Mouse (Mus musculus): ENCODE measurements around the gene Rarg. TPM values are rescaled to one million over a fixed set of nuclear protein-coding genes. Genes with fewer than 3 reads are reported as not detected.

Gene Rarg
- polyA plus RNA-seq, 1 experiment: 2.6 TPM

DNA sequence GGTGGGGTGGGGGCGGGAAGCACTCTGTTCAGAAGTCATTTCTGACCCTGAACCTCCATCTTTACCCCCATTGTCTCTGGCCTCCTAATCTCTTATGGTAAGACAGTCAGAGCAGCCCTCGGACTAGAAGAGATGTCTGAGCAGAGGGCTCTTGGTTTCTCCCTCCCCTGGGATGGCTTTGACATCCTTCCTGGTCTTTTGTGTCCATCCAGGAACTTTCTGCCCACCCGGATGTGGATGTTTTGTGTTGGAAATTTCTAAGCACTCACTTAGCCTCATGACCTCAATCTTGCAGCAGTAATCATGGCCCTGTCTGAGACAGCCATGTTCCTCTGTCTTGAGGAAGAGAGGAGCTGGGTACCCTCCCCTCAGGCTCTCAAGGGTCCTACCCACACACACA, 14.1 kb upstream of the Rarg start:
- no peaks in the 10 kb centered on the region for H3K36me3 ChIP-seq (ENCODE audit: control insufficient read depth, insufficient read depth, low read length)
- TF ChIP-seq CTCF (IDR thresholded peaks at IDR 0.05; ENCODE audit: control insufficient read depth, insufficient read depth, insufficient replicate concordance, low read depth, low read length): no peak
- no peak for TF ChIP-seq POLR2A (IDR thresholded peaks at IDR 0.05; ENCODE audit: control insufficient read depth, low read depth, low read length)
- no peak overlapping the region for H3K27ac ChIP-seq (ENCODE audit: control insufficient read depth, insufficient read depth, low read depth, low read length)
- no peaks in the 10 kb centered on the region for H3K27me3 ChIP-seq (ENCODE audit: control insufficient read depth, insufficient read depth, low read length)
- no peak overlapping the region for H3K4me3 ChIP-seq (ENCODE audit: control insufficient read depth, low read depth, low read length)
- H3K4me1 ChIP-seq (ENCODE audit: control insufficient read depth, insufficient read depth, low read length): peaks cover 2% of the 10 kb centered on the region

DNA sequence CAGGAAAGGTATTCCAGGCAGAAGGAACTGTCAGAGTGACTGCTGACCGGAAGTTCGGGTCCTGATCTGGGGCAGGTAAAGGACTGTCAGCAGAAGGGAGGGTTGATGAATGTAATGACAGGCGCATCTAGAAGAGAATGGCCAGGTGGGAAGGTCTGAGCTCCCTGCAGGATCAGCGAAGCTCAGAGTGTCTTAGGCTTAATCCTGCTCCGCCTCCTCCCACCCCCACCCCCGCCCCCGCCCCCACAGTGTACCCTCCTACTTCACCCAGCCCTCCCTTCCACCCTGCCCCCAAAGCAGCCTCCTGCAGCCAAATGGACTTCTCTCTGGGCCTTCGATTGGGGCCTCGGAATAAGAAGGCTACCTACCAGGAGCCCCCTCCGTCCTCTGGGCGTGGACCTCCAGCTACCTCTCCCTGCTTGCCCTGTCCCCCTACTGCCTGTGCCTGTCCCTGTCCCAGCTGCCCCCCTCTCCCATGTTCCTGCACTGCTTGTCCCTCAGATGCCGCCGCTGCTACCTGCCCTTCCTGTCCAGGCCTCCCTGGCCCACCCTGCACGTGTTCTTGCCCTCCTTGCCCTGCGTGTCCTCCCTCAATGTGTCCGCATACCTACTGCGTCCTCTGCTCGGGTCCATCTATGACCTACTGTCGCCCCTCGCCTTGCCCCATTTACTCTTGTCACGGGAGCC, 13.1 kb upstream of the Rarg start, which contains the start of gene Gm9918:
TSS of gene Gm9918 (plus strand) at position 290 of the 687 bp plus-strand sequence.
- peak within 1 kb of the TSS; percentile 2 for H3K4me3 ChIP-seq (ENCODE audit: control insufficient read depth, low read depth, low read length)
- H3K27me3 ChIP-seq (ENCODE audit: control insufficient read depth, insufficient read depth, low read length): no peaks in the 10 kb centered on the region
- TF ChIP-seq CTCF (IDR thresholded peaks at IDR 0.05; ENCODE audit: control insufficient read depth, insufficient read depth, insufficient replicate concordance, low read depth, low read length): no peak
- no peak for TF ChIP-seq POLR2A (IDR thresholded peaks at IDR 0.05; ENCODE audit: control insufficient read depth, low read depth, low read length)
- no peaks in the 10 kb centered on the region for H3K36me3 ChIP-seq (ENCODE audit: control insufficient read depth, insufficient read depth, low read length)
- H3K27ac ChIP-seq (ENCODE audit: control insufficient read depth, insufficient read depth, low read depth, low read length): no peak within 1 kb of the TSS
- peaks cover 2% of the 10 kb centered on the region for H3K4me1 ChIP-seq (ENCODE audit: control insufficient read depth, insufficient read depth, low read length)

DNA sequence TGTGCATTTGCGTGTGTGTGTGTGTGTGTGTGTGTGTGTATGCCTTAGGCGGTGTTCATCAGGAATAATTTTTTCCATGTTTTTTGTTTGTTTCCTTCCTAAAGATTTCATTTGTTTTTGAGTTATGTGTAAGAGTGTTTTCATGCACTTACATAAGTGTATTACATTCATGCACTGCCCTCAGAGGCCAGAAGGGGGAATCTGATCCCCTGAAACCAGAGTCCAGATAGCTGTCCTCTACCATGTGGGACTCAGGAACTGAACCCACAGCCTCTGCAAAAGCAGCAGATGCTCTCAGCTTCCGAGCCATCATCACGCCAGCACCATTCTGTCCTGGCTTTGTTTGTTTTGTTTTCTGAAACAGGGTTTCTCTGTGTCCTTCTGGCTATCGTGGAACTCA, 8.2 kb upstream of the Rarg start:
- peaks cover under 1% of the 10 kb centered on the region for H3K4me1 ChIP-seq (ENCODE audit: control insufficient read depth, insufficient read depth, low read length)
- H3K27me3 ChIP-seq (ENCODE audit: control insufficient read depth, insufficient read depth, low read length): no peaks in the 10 kb centered on the region
- H3K4me3 ChIP-seq (ENCODE audit: control insufficient read depth, low read depth, low read length): no peak overlapping the region
- TF ChIP-seq CTCF (IDR thresholded peaks at IDR 0.05; ENCODE audit: control insufficient read depth, insufficient read depth, insufficient replicate concordance, low read depth, low read length) (no peak), POLR2A (IDR thresholded peaks at IDR 0.05; ENCODE audit: control insufficient read depth, low read depth, low read length) (no peak)
- H3K36me3 ChIP-seq (ENCODE audit: control insufficient read depth, insufficient read depth, low read length): no peaks in the 10 kb centered on the region
- no peak overlapping the region for H3K27ac ChIP-seq (ENCODE audit: control insufficient read depth, insufficient read depth, low read depth, low read length)

DNA sequence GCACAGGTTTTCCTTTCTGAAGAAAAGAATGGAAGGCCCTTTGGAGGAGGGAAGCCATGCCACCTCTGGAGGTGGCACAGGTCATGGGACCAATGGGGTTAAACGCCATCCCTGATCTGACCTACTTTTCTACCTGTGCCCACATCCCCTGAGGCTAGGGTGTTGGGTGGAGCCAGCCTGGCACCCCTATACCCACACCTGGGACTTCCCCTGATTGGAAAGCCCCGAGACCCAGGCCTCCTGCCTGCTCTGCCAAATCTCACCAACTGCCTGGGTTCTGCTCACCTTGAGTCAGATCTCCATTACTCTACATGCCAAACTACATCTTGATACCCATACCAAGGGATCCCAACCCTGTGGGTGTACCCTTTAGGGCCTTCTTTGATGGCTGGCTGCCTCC, 5.7 kb upstream of the Rarg start:
- Histone ChIP-seq H3K36me3 (ENCODE audit: control insufficient read depth, insufficient read depth, low read length) (no peaks in the 10 kb centered on the region), H3K27ac (ENCODE audit: control insufficient read depth, insufficient read depth, low read depth, low read length) (no peak overlapping the region), H3K27me3 (ENCODE audit: control insufficient read depth, insufficient read depth, low read length) (no peaks in the 10 kb centered on the region), H3K4me1 (ENCODE audit: control insufficient read depth, insufficient read depth, low read length) (peaks cover 6% of the 10 kb centered on the region), H3K4me3 (ENCODE audit: control insufficient read depth, low read depth, low read length) (peak overlapping the region; percentile 1; the same call in 1 of the 2 replicates)
- TF ChIP-seq POLR2A (IDR thresholded peaks at IDR 0.05; ENCODE audit: control insufficient read depth, low read depth, low read length) (no peak), CTCF (IDR thresholded peaks at IDR 0.05; ENCODE audit: control insufficient read depth, insufficient read depth, insufficient replicate concordance, low read depth, low read length) (no peak)

DNA sequence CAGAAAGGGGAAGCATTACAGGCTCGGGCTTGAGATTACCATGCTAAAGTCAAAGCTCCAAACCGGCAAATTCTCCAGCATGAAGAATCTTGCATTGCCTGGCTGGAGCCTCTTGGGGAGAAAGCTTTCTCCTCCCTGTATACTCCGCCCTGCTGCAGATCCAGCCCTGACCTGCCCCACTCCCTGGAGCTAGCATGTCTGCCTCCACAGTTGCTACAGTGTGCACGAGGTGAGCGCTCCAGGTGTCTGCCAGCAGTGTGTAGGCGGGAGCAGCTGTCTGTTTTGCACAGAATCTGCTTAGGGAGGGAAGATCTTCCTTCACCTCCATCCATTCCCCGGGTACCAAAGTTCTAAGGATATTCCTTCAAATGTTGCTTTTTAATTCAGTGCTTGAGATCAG, 5.3 kb upstream of the Rarg start:
- no peaks in the 10 kb centered on the region for H3K36me3 ChIP-seq (ENCODE audit: control insufficient read depth, insufficient read depth, low read length)
- H3K4me1 ChIP-seq (ENCODE audit: control insufficient read depth, insufficient read depth, low read length): peaks cover 6% of the 10 kb centered on the region
- TF ChIP-seq POLR2A (IDR thresholded peaks at IDR 0.05; ENCODE audit: control insufficient read depth, low read depth, low read length) (no peak), CTCF (IDR thresholded peaks at IDR 0.05; ENCODE audit: control insufficient read depth, insufficient read depth, insufficient replicate concordance, low read depth, low read length) (no peak)
- H3K27me3 ChIP-seq (ENCODE audit: control insufficient read depth, insufficient read depth, low read length): no peaks in the 10 kb centered on the region
- no peak overlapping the region for H3K4me3 ChIP-seq (ENCODE audit: control insufficient read depth, low read depth, low read length)
- no peak overlapping the region for H3K27ac ChIP-seq (ENCODE audit: control insufficient read depth, insufficient read depth, low read depth, low read length)

DNA sequence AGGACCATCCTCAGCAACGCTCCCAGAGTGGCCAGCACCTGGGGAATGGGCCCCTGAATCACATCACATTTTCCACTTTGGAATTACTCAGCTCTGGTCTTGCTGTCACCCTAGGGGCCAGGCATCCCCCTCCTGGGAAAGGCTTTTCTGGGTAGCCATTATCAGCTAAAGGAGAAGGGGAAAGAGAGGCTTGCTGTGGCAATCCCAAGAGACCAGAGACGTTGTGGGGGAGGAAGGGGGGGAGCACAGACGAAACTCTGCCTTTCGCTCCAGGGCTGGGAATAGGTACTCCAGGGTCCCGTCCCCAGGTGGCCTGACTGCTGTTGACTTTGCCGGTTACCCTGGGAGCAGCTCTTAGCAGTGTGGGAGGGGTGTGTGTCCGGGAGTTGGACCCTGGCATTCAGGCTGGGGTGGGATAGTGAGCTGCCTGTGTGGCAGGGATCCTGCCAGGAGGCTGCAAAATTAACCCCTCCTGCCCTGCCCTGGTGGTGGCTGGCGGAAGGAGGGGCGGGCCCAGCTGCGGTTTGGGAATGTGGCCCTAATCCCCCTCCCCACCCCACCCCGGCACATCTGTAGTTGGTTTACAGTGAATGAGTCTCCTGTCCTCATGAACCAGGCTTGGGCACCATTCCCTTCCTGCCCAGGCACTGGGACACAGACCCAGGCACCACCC, 1.4 kb upstream of the Rarg start:
- peaks cover 13% of the 10 kb centered on the region for H3K4me1 ChIP-seq (ENCODE audit: control insufficient read depth, insufficient read depth, low read length)
- H3K4me3 ChIP-seq (ENCODE audit: control insufficient read depth, low read depth, low read length): peak overlapping the region; percentile 62
- H3K27ac ChIP-seq (ENCODE audit: control insufficient read depth, insufficient read depth, low read depth, low read length): no peak overlapping the region
- no peak for TF ChIP-seq CTCF (IDR thresholded peaks at IDR 0.05; ENCODE audit: control insufficient read depth, insufficient read depth, insufficient replicate concordance, low read depth, low read length)
- no peaks in the 10 kb centered on the region for H3K27me3 ChIP-seq (ENCODE audit: control insufficient read depth, insufficient read depth, low read length)
- no peaks in the 10 kb centered on the region for H3K36me3 ChIP-seq (ENCODE audit: control insufficient read depth, insufficient read depth, low read length)

DNA sequence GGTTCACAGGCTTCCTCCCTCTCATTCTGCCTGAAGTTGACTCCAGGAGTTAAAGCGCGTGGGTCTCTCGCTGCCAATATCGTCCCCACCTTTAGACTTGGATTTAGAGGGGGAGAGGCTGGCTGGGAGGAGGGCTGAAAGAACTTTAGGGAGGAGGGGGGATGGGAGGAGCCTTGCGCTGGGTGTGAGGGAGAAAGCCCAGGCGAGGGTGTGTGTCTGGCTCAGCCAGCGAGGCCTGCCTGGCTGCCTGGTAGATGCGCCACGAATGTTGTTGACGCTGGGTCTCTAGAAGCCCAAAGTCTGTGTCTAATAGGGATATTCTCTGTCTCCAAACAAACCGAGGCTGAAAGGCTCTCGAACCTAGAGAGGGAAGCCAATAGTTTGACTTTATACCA, 756 bp upstream of the Rarg start:
- Histone ChIP-seq H3K27me3 (ENCODE audit: control insufficient read depth, insufficient read depth, low read length) (no peaks in the 10 kb centered on the region), H3K27ac (ENCODE audit: control insufficient read depth, insufficient read depth, low read depth, low read length) (no peak overlapping the region)
- TF ChIP-seq POLR2A (IDR thresholded peaks at IDR 0.05; ENCODE audit: control insufficient read depth, low read depth, low read length) (no peak), CTCF (IDR thresholded peaks at IDR 0.05; ENCODE audit: control insufficient read depth, insufficient read depth, insufficient replicate concordance, low read depth, low read length) (no peak)

More for the DNA sequence above, 756 bp upstream of the Rarg start:
- H3K4me1 ChIP-seq (ENCODE audit: control insufficient read depth, insufficient read depth, low read length): peaks cover 13% of the 10 kb centered on the region
- no peaks in the 10 kb centered on the region for H3K36me3 ChIP-seq (ENCODE audit: control insufficient read depth, insufficient read depth, low read length)
- H3K4me3 ChIP-seq (ENCODE audit: control insufficient read depth, low read depth, low read length): no peak overlapping the region

Data from testis, adult 2 months (tissue).